Mouse (Mus musculus) adrenal gland, postnatal 14 days (tissue): Measurements from ENCODE around the gene Prpf18. TPM values are rescaled to one million over a fixed set of nuclear protein-coding genes. Genes with fewer than 3 reads are reported as not detected.
"Not testable (repeated sequence)": the region's sequence is repeated elsewhere in the genome, so short reads cannot be mapped to it uniquely, and the experiment has no call there.

ENCODE experiments used
- DNase-seq: peaks from one replicate; pipeline ENCODE4 v3.0.0; 2021; ENCODE audit warnings: mixed read lengths
- total RNA-seq: library from RNA; stranded (reverse); gene quantifications from 2 replicates; pipeline ENCODE4 v1.2.3, GENCODE M21; 2021

The Prpf18 gene
- total RNA-seq, 1 experiment from 2014 or later, result 45.2 TPM

DNA sequence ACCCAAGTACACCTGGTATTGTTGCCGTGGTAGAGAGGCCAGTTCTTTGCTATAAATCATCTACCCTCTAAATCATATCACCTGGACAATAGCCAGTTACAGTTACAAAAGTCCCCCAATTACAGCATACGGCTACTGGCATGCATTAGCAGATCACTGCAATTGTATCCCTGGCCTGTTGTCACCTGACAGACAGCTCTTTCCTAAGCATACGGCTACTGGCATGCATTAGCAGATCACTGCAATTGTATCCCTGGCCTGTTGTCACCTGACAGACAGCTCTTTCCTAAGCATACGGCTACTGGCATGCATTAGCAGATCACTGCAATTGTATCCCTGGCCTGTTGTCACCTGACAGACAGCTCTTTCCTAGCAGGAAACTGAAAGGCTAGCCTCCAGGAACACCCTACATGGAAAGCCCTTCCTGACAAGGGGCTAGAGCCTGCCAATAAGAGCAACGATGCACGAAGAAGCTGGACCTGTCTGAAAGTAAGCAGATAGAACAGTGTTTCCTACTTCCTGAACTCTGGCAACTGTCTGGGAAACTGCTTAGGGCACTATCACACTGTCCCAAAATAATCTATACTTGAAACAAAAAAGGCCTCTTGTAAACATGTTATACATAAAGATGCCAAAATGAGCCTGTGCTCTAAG is 37.5 kb downstream of the Prpf18 start:
- not testable (repeated sequence) for DNase-seq

DNA sequence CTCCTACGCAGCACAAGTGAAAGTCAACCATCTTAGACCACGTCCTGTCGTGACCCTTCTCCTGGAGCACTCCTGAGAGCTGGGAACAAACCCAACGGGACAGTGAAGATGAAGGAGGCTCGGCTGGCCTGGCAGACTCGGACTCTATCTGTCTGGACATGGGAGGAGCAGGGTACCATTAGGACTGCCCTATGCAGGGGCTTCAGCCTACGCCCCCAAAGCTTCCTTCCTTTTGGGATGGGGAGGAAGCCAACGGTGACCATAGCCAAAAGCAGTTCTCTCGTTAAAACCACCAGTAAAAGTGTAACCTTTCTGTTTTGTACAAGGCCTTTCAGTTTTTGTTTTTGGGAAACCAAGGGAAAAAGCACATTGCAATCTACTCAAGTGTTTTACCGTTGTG is 40.2 kb downstream of the Prpf18 start:
- no peak for DNase-seq

DNA sequence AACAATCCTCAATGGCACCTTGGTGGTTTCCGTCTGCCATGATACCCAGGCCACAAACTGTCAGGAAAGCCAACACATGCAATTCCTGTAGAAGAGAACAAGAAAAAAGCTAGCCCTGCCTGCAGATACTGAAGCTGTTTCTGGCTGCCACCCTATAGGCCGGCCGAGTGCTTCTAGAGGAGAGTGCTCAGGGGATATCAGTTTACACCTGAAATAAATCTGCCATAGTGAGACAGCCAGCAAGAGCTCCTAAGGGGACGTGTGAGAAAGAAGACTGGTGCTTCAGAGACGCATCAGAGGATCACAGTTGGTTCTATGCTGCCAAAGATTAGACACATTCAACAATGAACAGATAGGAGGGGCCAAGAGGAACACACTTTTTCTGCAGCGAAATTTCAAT is 40.6 kb downstream of the Prpf18 start:
- DNase-seq, result no peak

DNA sequence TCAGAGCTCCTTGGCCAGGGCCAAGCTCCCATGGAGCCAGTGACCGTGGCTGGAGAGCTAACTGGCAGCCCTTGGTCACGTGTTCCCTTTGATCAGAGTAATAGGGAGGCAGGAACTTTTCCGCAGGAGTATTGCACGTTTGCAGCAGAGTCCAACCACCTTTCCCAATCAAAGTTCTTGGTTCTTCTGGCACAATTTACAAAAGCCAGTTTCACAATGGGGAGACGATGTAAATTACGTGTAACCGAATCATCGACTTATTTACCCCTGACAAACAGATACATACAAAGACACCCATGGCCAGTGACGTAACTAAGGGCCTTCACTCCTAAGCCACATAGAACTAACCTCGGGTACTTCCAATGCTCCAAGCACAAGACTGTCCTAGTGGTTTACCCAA is 42.5 kb downstream of the Prpf18 start:
- peak; percentile 45 for DNase-seq

DNA sequence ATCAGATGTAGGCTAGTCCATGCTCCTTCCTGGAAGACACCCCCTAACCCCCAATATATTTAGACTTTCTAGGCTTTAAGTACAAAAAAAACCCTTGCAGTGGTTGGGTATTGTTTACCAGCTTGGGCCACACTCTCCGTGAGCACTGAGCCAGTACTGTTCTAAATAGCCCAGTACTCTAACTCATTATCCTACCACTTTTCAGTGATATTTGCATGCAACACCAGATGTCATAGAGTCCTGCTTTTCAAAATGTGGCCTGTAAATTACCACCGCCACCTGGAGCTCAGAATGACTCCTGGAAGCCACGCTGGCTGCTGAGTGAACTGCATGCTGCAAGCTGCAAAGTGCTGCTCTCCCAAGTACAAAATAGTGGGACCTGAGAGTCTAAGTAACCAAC is 43.7 kb downstream of the Prpf18 start:
- DNase-seq, result no peak

DNA sequence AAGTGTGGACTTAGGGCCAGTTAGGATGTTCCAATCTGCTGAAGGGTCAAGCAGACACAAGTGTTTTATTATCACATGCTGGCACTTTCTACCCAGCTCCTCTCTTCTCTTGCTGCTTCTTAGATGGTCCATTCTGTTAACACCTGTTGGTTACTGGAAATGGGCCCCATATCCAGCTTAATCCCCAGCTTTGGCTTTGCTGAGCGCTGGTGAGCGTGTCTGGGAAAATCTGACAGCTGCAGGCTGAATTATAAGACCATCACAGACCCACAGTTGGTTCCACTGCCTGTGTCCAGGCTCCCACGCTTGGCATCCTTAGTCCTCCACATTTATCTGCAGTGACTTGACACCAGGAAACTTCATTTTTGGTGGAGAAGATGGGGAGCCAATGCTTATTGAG is 45.4 kb downstream of the Prpf18 start:
- DNase-seq, result no peak

DNA sequence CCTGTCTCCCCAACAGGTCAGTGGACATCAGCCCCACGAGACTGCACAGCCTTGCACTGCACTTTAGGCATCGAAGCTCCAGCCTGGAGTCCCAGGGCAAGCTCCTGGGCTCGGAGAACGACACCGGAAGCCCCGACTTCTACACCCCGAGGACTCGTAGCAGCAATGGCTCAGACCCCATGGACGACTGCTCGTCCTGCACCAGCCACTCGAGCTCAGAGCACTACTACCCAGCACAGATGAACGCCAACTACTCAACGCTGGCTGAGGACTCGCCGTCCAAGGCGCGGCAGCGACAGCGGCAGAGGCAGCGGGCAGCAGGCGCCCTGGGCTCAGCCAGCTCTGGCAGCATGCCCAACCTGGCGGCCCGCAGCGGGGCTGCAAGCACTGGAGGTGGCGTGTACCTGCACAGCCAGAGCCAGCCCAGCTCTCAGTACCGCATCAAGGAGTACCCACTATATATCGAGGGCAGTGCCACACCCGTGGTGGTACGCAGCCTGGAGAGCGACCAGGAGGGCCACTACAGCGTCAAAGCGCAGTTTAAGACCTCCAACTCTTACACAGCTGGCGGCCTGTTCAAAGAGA is 48.5 kb downstream of the Prpf18 start:
- DNase-seq, result no peak

DNA sequence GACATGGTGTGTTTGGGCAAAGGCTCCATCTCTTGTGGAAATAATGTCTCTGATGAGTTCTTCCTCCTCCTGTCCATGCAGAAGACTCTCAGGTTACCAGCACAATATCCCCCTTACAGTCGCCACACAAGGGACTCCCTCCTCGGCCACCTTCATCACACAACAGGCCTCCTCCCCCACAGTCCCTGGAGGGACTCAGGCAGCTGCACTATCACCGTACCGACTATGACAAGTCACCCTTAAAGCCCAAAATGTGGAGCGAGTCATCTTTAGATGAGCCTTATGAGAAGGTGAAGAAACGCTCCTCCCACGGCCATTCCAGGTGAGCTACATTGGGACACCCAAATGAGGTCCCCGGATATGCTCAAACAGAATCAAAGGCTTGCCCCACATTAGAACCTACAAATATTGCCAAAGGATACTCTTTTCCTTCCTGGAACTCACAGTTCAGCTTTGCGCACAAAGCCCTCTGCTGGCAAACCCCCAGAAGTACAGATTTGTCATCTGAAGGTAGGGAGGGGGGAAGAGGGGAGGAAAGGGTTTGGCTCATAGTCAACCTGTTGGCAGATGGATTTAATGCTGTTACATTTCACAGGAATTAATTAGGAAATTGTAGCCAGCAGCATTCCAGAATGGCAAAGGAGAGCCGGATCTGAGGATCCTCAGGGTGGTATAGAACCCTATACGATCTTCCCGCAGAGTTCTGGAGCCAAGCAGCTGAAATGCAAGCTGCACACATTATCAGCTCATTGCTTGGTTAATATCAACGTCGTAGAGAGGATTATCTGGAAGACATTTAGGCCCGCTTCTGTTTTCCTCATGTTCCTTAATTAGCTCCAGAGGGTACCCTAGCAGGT is 50.7 kb downstream of the Prpf18 start:
- peak; percentile 83 for DNase-seq

DNA sequence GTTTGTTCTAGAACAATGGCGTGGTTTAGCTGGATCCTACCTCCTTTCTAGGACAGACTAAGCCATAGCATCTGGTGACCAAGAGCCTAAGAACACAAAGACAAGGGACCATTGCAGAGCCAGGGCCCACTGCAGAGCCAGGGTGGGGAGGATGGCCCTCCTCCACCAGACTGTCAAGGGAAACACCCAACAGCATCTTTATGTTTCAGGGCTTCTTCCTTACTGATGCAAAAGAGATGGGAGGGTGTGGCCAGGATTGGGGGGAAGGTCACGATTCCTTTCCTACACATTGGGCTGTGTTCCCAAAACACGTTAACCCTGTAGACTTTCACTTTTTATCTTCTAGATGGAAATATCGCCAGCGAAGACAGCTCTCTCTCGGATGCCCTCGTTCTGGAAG is 54.9 kb downstream of the Prpf18 start:
- DNase-seq, result no peak

DNA sequence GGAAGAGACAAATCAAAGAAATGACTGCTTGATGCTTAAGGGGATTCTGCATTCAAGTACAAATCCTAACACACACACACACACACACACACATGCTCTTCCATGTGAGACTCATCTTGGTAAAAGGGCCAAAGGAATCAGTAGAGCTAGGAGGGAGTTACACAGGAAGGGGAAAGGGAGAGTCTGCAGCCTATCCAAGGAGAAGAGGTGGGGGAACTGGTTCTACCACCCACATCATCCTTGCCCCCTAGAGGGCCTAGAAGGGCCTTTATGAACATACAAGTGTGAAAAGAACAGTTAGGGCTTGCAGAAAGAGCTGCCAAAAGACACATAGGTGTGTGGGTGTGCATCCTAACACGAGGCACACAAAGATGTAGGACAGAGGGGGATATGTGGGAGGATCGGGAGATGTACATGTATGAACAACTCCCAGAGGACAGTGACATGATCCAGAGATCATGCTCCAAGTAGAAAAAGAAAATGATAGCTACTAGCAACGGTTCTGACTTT is 58.0 kb downstream of the Prpf18 start:
- DNase-seq, result no peak

DNA sequence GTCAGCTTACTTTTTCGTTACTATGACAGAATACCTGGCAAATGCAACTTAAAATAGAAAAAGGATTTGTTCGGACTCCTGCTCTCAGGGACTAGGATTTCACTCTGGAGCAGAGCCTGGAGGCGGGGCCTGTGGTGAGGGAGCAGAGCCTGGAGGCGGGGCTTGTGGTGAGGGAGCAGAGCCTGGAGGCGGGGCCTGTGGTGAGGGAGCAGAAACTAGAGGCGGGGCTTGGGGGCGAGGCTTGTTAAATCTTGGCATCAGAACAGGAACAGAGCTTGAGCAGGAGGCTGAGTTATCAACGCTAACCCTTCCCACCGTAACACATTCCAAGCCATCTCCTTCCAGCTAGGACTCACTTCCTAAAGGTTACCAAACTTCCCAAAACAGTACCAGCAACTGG is 58.5 kb downstream of the Prpf18 start:
- DNase-seq, result peak; percentile 75

DNA sequence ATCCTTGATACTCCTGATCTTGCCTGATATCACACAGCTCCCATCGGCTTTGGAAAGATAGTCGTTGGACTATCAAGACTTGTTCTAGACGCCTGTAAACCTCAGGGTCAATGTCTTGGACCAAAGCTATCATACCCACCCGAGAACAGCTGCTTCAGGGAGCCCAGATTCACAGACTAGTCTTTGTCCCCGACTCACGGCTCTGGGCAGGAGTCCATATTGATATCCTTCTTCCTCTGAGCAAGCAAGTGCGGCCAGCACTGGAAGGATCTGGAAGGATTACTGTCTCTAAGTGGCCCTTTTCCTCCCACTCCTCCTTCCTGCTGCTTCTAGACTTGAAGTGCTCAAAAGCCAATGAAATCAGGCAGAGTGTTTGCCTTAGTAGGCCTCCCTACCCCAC is 59.2 kb downstream of the Prpf18 start:
- no peak for DNase-seq

DNA sequence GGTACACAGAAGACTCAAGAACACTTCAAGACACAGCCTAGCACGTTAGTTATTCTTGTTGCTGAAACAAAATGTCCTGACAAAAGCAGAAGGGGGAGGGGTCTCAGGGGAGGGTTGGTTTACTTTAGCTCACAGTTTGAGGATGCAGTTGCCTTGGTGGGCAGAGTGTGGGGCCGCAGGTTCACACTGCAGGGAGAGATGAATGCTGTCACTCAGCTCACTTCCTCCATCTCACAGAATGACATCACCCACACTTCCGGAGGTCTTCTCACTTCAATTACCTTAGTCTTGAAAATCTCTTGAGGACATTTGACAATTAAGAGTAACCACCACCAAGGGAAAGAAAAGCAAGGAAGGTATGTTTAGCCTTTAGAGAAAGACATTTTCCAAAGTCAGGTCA is 60.3 kb downstream of the Prpf18 start:
- DNase-seq, result no peak

DNA sequence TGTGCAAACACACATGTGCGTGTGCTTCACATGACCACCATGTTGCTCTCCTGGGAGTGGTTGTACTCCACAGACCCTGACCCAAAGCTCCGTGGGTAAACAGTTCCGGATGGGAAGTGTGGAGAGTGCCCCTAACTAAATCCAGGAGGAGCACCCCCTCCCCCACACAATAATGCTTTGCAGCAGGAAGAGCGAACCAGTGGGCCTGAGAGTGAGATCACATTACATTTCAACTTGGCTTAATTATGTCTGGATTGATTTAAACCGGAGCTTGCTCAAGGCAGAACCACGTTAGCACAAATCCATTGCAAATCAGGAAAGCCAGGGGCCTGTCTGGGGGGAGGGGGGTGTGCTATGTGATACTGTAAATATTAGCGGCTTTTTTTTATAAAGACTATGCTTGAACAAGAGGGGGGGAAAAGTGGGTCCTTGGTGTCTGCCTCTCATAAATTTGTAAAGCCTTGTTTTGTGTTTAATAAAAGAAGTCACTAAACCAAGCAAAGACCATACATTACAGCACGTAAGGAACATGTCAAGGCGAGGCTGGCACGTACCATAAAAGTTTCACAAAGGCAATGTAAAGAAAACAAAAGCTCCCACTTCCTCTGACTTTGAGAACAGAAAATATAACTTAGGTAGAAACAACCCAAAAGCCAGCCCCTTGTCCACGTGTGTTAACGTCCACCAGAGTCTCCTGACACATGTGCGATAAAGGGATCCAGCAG is 64.1 kb downstream of the Prpf18 start:
- DNase-seq, result peak; percentile 23

DNA sequence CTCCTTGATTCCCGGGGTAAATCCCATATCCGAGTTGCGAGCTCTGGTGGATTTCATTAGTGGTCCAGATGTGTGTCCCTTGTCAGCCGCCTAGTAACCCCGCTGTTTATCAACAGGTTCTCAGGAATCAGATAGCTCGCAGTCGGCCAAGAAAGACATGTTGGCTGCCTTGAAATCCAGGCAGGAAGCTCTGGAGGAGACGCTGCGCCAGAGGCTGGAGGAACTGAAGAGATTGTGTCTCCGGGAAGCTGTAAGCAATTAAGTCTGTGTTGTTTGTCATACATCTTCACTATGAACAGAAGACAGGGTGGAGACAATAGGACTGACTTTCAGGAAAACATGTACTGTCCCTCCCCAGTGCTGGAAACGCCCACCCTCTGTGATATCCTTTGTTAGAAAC is 65.7 kb downstream of the Prpf18 start:
- no peak for DNase-seq

DNA sequence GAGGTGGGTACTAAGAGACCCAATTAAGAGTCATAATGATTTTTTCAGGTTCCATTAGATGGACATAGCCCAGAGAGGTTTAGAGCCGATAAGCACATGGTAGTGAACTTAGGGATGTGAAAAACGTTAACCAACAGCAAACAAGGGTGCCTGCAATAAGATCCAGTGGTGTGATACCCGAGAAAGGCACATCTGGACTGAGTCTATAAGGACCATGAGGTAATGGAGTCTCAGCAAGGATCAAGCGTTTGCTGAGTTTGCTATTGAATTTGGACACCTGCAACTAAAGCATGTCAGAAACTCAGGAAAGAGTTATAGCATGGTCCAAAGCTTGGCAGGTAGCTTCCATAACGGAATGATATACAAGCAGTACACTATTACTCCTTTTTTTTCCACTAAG is 67.7 kb downstream of the Prpf18 start:
- no peak for DNase-seq

DNA sequence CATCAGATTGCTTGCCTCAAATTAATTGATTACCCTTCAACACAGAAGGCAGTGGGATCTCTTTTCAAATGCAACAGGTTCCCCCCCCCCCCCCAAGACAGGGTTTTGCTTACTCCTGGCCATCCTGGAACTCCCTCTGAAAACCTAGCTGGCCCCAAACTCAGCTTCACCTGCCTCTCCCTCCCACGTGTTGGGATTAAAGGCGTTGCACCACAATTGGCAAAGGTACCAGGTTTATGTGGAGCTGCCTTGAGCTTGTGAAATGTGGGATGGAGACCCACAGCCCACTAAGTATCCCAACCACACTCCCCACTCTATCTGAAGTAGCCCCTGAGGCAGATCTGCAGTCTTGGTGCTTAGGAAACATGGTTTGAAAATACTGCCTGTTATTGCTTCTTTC is 69.0 kb downstream of the Prpf18 start:
- no peak for DNase-seq

DNA sequence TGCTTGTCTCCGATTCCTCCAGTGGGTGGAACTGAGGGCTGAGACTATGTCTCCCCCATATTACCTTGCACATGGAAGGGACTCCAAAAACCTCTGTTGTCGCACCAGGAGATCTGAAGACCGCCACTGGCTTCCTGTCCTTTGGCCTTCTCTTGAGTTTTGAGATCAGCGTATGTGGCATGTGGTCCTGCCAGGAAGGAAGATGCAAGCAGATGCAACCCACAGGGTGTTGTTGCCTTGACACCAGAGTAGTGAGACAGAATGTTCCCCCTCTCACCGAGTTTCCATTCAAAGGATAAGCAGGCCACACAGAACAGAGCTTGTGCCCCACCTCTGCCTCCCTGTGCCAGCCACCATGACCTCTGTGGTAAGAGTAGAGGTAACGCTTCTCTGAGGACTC is 71.2 kb downstream of the Prpf18 start:
- peak; percentile 27 for DNase-seq

DNA sequence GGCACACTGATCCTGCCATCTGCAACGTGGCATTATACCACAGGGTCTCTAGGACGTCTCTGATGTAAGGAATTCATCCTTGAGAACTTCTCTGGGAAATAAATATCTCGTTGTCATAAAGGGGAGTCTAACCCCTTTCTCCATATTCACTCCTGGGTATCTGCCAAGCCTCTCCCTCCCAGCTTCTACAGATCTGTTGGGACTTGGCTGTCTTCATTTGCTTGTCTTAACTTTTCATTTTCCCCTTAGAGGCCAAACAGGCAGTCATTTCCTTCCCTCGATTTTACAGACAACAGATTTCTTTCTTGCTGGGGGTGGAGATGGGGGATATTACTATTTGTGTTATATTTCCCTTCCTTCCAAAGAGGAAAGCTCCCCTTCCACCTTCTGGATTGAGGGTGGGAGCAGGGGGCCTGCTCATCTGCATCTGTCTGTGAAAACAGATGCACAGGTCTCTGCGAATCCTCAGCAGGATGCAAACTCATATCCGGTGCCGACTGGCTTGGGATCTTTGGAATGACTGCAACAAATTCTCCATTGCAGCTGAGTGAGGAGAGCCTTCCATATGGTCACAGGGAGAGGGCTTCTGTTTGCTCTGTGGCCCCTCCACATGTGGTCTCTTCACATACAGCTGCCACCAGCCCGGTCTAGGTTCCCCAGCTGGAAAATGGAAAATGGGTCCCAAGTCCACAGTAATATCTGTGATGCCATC is 72.4 kb downstream of the Prpf18 start:
- DNase-seq, result no peak

DNA sequence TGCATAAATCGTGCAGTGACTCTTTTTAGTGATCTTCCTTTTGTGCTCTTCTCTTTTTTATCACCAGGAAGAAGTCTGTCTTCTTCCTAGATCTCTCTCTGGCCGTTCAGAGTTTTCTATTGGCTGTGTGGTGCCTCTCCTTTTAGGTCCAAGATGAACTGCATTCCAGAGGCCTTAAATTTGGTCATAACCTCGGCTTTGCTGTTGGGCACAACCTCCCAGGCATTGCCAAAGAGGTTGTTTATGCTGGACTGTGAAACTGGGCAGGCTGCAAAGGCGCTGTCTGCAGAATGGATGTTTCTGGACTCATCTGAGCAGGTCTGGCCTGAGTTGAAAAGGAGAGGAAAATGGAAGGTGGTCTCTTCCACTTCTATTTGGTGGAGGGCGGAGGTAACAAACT is 73.6 kb downstream of the Prpf18 start:
- DNase-seq, result no peak

DNA sequence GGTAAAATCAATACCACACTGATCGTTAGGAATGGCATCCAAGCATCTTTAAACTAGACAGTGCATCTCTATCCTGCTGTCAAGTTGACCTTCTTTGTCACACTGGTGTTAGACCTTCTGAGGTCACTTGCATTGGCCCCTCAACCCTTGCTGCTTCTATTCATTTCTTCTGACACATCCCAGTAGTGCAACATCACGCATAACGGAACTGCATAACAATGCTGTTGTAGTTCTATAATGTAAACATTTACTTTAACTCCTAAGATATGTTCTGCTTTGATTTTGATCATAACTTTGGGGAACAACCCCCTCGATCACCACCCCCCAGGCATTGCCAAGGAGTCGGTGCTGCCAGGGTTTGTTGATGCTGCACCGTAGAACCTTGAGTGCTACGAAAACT is 75.9 kb downstream of the Prpf18 start:
- no peak for DNase-seq

DNA sequence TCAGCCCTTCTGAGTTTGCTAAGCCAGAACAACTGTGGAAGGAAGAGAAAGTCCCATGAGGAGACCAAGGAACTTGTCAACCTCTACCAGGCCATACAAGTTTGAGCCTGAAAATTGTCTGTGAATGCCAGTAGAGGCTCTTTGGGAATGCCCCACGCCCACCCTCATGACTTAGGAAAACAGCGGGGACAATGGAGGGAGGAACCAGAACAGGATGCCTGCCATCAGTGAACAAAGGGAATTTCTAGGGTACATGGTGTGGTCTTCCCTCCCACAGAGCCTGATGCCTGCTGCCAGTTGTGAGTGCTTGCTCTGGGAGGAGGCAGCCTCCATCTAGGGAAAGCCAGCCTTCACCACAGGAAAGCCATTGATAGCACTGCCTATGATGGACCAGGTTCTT is 76.8 kb downstream of the Prpf18 start:
- no peak for DNase-seq
